Mouse (Mus musculus) cerebellum, adult 11 months (tissue): ENCODE data around the gene Ispd.

ENCODE experiments used
- DNase-seq: peaks from one replicate; pipeline ENCODE4 v3.0.0; 2022

The Ispd gene

DNA sequence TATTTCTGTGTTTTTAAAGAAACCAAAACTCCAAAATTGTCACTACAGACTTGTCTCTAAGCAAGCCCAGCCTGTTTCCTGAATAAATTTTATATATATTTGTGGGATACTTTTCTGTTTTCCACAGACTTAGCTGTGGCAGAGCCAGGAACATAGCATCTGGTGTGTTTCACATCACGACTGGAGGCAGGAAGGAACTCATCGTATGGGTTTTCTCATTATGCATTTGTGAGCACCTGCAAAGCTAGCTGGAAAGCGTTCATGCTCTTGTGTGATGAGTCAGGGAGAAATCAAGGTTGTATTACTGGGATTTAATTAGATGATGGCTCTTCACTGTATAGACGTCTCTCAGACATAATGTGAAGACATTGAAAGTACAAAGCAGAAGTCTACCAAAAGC, 90.2 kb downstream of the Ispd start:
- no peak for DNase-seq

DNA sequence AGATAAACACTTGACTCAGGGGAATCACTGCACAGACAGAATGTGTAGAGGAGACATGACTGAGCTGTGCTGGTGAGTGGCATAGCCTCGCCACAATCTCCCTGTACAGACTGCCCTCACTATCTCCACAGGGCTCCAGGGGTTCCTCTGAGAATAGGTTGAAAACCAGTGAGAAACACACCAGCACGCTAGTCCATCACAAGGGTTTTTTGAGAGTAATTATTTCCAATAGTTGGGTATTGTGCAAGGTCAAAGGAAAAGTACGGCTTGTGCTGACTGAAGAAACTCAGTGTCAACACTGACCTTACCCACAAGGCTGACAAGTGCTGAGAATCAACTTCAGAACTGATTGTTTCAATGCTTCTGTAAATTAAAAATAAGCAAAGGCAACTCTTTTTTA, 92.9 kb downstream of the Ispd start:
- DNase-seq = no peak

DNA sequence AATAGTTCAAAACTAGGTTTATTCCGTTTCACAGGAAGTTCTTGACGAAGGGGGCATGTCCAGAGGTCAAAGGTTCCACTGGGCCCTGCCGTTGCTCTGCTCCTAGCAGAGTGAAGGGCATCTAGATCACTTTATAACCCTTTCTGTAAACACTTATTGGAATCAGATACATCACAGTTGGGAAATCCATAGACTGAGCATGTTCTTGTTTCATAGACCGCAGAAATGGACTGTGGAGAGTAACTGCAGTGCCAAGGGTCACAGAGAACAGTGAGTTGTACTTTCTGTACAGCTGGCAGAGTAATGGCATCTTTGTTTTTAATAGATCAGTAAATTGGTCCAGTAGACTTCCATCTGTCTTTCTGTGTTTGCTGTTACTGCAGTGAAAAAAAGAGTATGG, 94.0 kb downstream of the Ispd start:
- DNase-seq = no peak

DNA sequence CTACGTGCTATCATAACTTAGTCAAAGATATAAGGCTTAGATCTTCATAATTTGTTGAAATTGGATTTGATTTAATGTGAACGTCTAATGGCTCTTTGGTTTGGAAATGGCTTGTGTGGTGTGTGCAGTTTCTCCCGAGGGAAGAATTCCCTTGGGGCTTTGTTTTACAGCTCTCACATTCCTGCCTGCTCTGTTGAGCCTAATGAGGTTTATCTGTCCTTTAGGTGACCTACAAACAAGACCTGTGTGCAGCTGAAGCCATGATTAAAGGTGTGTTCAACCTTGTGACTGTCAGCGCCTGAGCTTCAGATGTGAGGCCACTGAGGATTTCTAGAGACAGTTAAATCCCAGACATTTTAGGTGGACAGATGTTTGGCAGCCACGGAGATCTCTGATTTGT, 95.2 kb downstream of the Ispd start:
- no peak for DNase-seq

DNA sequence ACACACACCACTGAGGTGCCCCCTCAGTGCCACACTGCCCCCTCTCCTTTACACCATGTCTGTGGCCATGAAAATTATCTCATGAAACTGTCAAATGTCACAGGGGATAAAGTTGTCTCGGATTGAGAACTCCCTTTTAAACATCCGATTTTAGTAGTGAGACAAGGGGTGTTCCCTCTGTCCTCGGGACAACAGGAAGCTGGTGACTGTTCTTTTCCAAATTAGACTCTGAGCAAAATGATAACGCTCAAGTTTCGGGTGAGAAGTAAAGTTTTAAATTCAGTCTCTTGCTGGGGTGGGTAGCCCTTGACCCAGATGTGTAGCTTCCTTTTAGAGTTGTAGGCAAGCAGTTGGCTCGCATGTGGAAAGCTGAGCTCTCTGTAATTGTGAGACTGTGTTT, 96.3 kb downstream of the Ispd start:
- DNase-seq = no peak

DNA sequence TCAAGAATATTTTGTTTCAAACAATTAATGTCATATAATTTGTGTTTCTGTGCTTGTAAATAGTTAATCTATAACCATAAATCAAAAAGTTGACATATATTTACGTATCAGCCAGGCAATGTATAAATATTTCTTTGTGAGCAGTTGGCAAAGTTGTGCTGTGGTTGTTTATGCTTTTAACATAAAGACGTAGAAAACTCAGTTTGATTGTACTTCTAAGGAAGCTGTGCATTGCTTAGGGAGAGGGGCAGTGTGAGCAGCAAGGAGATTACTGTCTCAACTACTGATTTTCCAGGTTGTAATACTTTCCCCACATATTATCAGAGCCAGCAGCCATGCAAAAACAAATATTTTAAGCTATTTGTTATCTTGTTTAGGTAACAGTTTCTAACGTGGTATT, 96.7 kb downstream of the Ispd start:
- DNase-seq = no peak

DNA sequence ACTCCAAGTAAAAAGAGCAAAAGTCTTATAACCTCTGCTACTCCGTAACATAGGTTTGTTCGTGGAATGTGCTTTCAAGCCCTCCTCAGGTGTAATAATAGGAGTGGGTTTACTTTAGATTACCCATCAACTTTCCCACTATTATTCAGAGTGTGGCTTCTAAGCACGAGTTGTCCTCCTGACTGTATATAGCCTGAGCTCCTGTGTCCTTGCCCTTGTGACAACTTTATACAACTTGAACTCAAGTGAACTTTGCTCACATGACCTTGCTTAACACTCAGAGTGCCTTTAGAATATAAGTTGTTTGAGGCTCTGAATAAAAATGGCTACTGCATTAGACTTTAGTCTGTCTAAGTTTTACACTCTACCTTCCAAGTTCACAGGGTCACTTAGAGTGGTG, 100.5 kb downstream of the Ispd start:
- no peak for DNase-seq

DNA sequence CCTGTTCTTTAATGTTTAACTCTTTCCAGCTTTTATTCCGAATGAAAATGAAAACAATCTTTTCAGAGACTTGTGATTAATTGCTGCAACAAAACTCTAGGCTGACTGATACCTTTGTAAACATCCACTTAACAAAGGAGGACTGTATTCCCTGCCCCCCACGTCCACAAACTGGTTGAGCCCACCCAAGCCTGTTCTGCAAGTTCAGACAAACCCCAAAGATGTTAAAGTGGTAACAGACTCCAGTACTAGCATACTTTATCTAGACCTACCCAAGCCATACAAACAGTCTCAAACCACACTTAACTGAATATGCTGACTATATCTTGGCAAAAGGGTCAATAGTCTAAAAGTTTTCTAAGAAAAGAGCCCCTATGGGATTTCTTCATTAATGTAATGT, 102.1 kb downstream of the Ispd start:
- DNase-seq = no peak

DNA sequence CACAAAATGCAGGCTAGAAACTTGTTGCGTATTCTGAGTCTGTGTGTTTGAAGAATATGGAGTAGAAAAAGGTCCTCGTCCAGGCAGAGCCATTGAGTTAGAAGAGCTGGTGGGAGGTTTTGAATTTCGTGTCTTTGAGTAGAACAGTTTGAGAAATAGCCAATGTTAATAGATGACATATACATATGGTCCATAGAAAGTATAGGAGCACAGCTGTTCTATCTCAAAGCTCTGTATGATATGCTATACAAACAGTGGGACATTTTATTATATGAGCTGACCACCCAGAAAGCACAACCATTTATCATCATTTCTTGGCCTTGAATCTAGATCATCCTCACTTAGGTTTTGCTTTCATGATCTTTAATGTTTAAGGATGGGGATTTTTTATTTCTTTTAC, 116.3 kb downstream of the Ispd start:
- DNase-seq = no peak

DNA sequence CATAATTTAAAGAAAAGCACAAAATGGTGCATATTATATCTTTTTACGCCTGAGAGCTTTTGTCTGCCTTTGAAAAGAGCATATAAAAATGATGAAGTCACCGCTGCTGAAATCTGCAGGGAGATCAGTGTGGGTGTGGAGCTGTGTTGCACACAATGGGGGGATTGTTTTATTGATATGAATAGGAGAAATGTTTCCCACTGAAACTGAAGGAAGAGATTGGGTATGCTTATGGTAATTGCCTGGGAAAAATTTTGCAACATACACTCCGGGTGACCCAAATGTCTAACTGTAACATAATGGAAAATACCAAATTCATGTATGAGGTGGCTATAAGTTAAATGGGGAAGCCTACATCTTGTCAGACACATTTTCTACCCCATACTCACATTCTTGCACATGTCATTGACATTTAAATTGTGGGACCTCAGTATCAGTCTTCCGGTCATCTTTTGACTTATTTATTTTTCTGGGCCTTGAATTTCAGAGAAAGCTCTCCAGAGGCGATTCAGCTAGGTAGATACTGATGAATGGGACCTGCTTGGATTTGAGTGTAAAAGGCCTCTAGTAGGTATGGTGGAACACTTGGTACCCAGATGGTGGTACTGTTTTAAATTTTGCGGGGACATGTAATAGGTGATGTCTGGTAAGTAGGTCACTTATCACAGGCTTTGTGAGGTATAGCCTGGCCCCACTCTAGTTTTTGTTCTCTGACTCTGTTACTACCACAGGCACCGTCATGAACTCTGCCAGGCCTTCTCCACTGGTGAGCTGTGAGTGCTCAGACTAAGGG, 126.1 kb downstream of the Ispd start:
- DNase-seq = no peak

DNA sequence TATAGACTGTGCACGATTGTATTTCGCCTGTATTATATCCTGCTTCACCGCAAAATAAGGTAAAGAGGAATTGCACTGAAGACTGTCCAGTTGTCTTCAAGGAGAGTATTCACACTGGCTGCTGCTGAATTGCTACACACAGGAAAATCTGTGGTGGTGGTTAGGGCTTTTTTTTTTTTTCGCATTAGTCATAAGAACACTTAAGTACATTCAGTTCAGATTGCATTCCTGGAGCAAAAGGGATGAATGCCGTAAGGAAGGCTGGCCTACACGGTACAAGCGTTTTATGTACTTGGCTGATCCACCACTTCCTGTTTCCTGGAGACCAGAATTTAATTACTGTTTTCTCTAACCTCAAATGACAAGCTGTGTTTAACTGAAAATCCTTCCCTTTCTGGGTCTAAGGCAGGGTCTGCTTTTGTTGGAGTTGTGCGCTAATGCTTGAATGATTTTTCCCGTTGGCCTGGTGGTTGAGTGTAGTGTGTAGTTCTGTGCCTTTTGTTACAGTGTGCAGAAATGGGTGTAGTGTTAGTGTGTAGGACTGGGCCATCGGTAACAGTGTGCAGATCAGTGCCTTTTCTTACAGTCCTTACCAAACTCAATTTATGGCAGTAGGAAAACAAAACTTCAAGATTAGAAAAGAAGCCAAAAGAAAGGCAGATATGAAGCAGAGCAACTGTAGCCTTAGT, 128.8 kb downstream of the Ispd start:
- no peak for DNase-seq

DNA sequence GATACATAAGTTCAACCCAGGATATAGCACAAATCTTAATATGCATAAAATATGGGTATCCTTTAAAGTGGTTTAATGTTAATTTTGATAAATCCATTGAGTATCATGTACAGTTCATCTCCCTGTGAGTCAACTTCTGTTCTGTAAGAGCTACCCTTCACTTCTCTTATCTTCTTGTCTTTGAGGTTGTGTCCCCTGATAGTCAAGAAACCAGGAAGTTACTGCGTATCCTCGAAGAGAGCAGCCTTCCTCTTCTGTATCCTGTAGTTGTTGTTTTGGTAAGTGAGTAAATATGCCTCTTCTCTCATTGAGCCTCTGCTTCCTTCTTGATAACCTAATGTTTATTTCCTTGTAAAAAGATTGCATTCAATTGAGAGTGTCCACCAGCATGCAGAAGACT, 140.5 kb downstream of the Ispd start:
- DNase-seq = no peak

DNA sequence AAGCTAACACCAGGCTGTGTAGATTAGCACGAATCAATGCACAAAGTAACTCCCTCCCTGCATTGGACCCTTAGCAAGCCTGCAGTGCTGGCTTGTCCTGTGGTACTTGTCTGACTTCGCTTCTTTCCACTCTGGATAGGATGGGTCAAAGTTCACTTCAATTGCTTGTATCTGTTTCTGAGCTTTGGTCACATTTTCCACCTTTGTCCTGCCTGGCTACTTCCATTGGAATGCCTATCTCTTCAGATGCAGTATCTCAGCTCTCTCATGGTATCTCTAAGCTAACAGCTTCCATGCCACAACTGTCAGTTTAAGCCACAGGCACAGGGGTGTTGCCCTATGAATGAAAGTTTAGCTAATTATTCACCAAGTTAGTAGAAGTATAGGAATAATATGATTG, 142.3 kb downstream of the Ispd start:
- no peak for DNase-seq

DNA sequence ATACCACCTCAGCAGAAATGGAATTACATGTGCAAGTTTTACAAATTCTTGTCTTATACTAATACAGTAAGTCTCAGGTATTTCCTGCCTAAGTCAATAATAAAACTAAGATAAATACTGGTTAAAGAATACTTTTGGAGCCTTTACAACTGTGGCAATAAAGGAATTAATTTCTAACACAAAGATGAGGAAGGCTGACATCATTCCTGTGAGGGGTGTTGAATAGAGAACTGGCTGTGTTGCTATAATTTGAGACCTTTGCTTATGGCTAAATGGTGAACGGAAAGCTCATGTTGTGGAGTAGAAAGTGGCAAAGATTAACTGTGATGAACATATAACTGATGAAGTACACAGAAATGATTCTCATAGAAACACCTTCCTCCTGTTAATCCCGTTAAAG, 149.7 kb downstream of the Ispd start:
- DNase-seq = no peak

DNA sequence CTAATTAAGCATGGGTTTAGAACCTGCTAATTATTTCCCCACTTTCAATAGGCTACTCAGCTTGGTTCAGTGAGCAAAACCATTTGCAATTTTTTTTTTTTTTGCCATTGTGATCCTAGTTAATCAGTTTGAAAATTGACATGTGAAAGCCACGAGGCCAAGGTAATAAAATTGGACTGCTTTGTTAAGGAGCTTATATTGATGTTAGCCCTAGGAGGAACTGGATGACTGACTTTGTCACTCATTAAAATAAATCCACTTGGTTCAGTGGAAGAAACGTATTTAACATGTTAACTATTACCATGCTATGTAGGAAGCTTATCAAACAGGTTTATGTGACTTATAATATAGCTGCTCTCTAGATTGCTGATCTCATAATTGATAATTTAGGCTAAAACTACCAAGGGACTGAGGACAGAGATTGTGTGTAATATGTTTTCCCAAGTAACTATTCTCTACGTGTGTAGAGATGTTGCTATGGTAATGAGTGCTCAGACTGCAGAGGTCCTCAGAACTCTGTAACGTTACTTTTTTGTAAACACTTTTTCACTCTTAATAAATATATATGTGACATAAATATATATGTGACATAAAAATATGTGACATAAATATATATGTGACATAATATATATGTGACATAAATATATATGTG, 150.3 kb downstream of the Ispd start:
- DNase-seq = no peak

DNA sequence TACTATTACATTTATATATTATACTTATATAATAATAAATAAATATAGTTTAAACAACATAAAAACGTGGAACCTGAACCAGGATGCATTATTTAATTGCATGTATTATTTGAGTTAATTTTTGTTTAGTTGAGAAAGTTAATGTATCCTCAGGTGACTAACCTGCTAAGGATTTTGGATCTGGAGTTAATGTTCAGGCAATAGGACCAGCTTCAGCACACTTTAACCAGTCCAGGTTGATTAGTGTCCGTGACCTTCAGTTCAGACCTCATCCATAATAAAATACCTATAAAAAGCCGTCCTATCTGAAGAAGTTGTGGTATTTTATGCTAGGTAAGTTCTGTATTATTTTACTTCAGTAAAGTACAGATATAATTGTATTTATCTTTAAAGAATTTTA, 151.3 kb downstream of the Ispd start:
- no peak for DNase-seq

DNA sequence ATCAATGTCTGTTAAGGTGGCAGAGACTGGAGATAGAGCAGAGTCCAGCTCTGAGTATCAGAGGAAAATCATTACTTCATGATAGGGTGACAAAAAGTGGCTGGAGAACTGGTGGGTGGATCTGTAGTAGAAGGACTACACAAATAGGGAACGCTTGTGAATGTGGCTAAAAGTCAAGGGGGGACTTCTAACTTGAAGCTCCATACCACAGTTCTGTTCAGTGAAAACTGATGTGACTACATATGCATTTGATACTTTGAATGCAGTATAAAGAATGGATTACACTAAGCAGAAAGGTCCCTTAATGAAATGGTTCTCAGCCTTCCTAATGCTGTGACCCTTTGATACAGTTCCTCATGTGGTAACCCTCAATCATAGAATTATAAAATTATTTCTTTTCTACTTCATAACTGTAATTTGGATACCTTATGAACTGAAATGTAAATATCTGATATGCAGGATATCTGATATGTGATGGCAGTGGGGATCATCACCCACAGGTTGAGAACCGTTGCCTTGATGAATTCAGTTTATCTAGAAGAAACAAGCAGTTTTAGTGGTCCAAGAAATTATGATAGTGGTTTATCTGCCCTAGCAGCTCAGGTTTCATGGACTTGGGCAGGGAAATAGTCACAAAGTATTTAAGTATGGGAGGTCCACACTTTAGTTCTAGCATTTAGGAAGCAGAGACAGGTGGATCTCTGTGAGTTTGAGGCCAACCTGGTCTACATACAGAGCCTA, 152.1 kb downstream of the Ispd start:
- no peak for DNase-seq

DNA sequence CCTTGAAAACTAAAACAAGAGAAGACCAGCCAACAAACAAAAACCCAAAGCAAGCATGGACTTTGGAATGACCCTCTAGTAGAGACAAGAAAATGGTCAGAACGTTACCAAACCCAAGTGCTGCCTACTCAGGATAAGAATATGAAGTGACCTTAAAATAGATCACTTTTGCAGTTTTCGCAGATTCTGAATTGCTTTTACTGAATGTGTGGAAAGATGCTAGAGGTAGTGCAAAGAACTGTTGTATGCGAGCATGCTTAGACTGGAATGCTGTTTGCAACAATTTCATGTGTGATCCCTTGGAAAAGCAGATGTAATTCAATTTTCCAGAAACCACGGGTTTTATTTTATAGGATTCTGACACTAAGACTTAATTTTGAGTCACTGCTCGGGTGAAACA, 153.3 kb downstream of the Ispd start:
- no peak for DNase-seq

DNA sequence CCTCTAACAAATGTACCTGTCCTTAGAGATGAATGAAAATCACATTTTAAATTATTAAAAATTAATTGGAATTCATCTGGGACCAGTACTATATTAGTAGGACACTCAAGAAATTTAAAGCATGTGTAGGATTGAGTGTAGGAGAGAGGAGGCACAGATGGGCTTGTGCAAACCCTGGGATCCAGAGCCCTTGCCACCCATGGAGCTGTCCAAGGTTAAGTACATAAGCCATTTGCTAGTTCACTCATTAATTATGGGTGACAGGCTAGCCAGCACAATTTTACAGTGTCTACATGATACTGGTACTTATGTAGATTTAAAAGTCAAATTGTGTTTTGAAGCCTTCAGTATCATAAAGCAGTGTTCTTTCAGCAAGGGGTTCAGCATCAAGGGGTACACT, 164.1 kb downstream of the Ispd start:
- no peak for DNase-seq

DNA sequence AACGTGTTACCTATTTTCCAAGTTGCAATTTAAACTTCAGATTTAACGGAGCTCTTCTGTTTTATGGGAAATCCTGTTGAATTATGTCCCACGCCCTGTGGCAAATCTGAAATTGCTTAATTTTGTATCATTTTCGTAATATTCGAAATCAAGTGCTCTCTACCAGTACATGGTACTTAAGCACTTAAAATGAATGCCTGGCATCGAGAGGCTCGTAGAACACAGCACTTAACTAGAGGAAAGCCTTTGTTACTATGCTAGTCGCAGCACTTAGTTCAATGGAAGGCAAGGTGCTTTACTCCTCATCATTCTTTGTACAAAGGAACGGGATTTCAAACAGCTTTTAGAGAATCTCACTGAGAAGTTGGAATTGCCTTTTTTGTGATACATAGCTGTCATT, 168.2 kb downstream of the Ispd start:
- DNase-seq = no peak

DNA sequence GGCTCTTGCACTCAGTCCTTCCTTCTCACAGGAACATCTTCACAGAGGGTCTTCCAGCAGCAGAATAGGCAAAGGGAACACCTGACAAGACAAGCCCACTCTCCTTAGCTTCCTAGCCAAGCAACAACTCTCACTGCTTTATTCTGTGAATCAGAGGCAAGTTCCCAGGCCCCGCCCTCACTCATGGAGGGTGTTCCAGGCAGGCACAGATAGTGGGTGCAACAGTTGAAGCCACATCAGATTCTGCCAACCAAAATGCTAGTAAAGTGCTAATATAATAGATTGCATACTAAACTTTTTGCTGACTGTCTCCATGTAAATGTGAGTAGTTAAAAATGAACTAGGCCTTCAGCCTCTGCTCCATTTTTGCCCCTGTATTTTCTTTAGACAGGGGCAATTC, 173.4 kb downstream of the Ispd start:
- DNase-seq = no peak

DNA sequence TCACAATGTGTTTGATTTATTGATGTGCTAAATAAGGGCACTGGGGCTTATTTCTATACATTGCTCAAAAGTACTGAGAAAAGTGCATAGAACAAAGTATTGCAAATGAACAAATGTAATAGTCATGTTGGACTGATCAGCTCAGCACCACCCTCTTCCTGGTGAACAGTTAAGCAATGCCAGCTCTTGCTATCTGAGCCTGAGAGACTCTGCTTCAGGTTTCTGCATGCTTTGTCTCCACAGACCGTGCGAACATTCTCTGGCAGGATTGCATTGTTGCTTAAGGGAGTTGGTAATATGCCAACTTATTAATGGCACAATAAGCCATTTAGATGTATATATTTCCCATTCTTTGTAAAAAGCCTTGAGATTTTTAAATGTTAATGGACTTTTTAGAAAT, 182.9 kb downstream of the Ispd start:
- DNase-seq = no peak

DNA sequence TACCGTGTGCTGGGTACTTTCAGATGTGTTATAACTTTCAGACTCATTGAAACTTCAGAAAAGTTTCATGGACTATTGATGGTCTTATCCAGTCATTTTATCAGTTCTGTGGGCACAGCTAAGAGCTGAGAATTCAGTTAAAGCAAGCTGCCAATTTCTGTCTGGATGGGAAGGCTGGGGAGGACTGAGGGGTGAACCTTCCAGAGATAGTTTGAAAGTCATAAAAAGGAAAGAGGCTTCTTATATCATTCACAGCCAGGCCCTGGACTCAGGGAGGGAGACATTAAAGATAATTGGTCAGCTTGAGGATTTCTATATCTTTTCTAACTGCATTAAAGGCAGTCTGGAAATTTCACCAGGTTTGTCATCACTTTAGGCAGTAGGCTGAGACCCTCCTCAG, 185.7 kb downstream of the Ispd start:
- no peak for DNase-seq
